Comparison of ENCODE assay signal across 8 mouse cellular contexts in the genomic region with DNA sequence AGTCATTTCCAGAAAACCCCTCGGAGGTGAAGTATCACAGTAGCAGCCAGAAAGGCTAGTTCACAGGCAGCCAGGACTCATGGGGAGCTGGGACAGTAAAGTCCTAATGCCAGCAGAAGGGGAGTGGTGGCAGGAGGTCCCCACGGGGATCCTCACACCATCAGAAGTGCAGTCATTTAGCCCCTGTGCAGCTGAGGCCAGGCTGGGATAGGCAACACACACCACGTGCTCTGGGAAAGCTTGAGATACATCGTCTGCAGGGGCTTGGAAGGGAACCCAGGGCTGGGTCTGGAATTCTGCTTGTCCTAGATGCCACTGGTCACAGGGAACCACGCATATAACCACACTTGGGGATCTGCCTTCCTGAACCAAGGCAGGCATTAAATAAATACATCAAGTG. TPM values are rescaled to one million over a fixed set of nuclear protein-coding genes. Genes with fewer than 3 reads are reported as not detected.
DNase-seq lines count a peak whose midpoint lies in the region; ATAC-seq and TF ChIP-seq lines count a peak whose summit lies in the region.

No protein-coding gene starts in this region.

- no peaks in the 10 kb centered on the region for H3K9me3 ChIP-seq in lung, embryonic 15.5 days
- no peaks in the 10 kb centered on the region for H3K9me3 ChIP-seq in forebrain, embryonic 15.5 days
- H3K9me3 ChIP-seq in liver, embryonic 13.5 days (replicated peaks): no peaks in the 10 kb centered on the region

- no peaks in the 10 kb centered on the region for H3K36me3 ChIP-seq in lung, embryonic 15.5 days
- H3K36me3 ChIP-seq in forebrain, embryonic 15.5 days: no peaks in the 10 kb centered on the region
- H3K36me3 ChIP-seq in liver, embryonic 13.5 days: no peaks in the 10 kb centered on the region
- no peaks in the 10 kb centered on the region for H3K36me3 ChIP-seq in thymus, adult 2 months (ENCODE audit: control insufficient read depth, insufficient read depth, low read length)

- H3K9ac ChIP-seq in lung, embryonic 15.5 days: peak overlapping the region; percentile 93; the same call in 1 of the 2 replicates
- H3K9ac ChIP-seq in forebrain, embryonic 15.5 days (replicated peaks): peak overlapping the region; percentile 90
- no peak overlapping the region for H3K9ac ChIP-seq in liver, embryonic 13.5 days

- DNase-seq in lung, postnatal 36 days: no peak
- DNase-seq in liver, embryonic 13.5 days: no peak
- peak; percentile 9 for DNase-seq in yolk sac, embryonic 10.5 days (ENCODE audit: low spot score)
- DNase-seq in adrenal gland, postnatal 25 days: no peak
- no peak for DNase-seq in thymus, adult 2 months
- DNase-seq in cerebellum, adult 9-10 months: no peak

- H3K4me1 ChIP-seq in lung, embryonic 15.5 days: peaks cover 56% of the 10 kb centered on the region
- peaks cover 74% of the 10 kb centered on the region for H3K4me1 ChIP-seq in forebrain, embryonic 15.5 days
- peaks cover 9% of the 10 kb centered on the region for H3K4me1 ChIP-seq in liver, embryonic 13.5 days (replicated peaks)
- H3K4me1 ChIP-seq in thymus, adult 2 months (replicated peaks; ENCODE audit: control insufficient read depth, insufficient read depth, low read length): peaks cover 6% of the 10 kb centered on the region

- no peak for TF ChIP-seq CTCF in thymus, adult 2 months (IDR thresholded peaks at IDR 0.05; ENCODE audit: borderline replicate concordance, control insufficient read depth, extremely low read depth, insufficient read depth, low read length, poor library complexity)

- peak overlapping the region; percentile 89 for H3K4me3 ChIP-seq in lung, embryonic 15.5 days
- peak overlapping the region; percentile 87 for H3K4me3 ChIP-seq in forebrain, embryonic 15.5 days
- H3K4me3 ChIP-seq in liver, embryonic 13.5 days (replicated peaks): peak overlapping the region; percentile 62; the same call in 1 of the 2 replicates
- no peak overlapping the region for H3K4me3 ChIP-seq in thymus, adult 2 months (ENCODE audit: control insufficient read depth, insufficient read depth, low read length)

- no peaks in the 10 kb centered on the region for H3K27me3 ChIP-seq in lung, embryonic 15.5 days
- H3K27me3 ChIP-seq in forebrain, embryonic 15.5 days: no peaks in the 10 kb centered on the region
- peaks cover 62% of the 10 kb centered on the region for H3K27me3 ChIP-seq in liver, embryonic 13.5 days
- peaks cover 22% of the 10 kb centered on the region; the same call in 1 of the 2 replicates for H3K27me3 ChIP-seq in thymus, adult 2 months (ENCODE audit: control insufficient read depth, insufficient read depth, low read length)

- WGBS in lung, embryonic 15.5 days: 24% methylated on average over 5 of the region's 5 CpGs
- 18% methylated on average over 5 of the region's 5 CpGs for WGBS in forebrain, embryonic 15.5 days
- 28% methylated on average over 5 of the region's 5 CpGs for WGBS in liver, embryonic 13.5 days (ENCODE audit: insufficient replicate concordance)
- 71% methylated on average over 5 of the region's 5 CpGs for WGBS in thymus, adult 2 months

- ATAC-seq in lung, embryonic 15.5 days (ENCODE audit: borderline replicate concordance, extremely low read depth, low FRiP score, low TSS enrichment): no peak
- no peak for ATAC-seq in forebrain, embryonic 15.5 days (replicated peaks)
- ATAC-seq in liver, embryonic 13.5 days (ENCODE audit: low read depth): no peak

- no peak for TF ChIP-seq POLR2A in thymus, adult 2 months (IDR thresholded peaks at IDR 0.05; ENCODE audit: control insufficient read depth, extremely low read depth, insufficient read depth, low read length, poor library complexity)

- H3K27ac ChIP-seq in lung, embryonic 15.5 days: peak overlapping the region; percentile 6; the same call in 1 of the 2 replicates
- H3K27ac ChIP-seq in forebrain, embryonic 15.5 days (replicated peaks): peak overlapping the region; percentile 83
- H3K27ac ChIP-seq in liver, embryonic 13.5 days: no peak overlapping the region
- H3K27ac ChIP-seq in thymus, adult 2 months (ENCODE audit: control insufficient read depth, insufficient read depth, low read length): no peak overlapping the region

- peak overlapping the region; percentile 91 for H3K4me2 ChIP-seq in lung, embryonic 15.5 days
- H3K4me2 ChIP-seq in forebrain, embryonic 15.5 days (replicated peaks): peak overlapping the region; percentile 95
- H3K4me2 ChIP-seq in liver, embryonic 13.5 days: peak overlapping the region; percentile 62

RNA-seq across cellular contexts. Expression of gene Ptgfrn, which starts 1.2 kb away (rescaled TPM):
- 5.0 and 5.5 TPM in 2 replicates for polyA plus RNA-seq in lung, embryonic 15.5 days (2015; fragmentation: Nextera tagmentation; extraction: Ambion mirVana)
- polyA plus RNA-seq in forebrain, embryonic 15.5 days (2015; fragmentation: Nextera tagmentation; extraction: Ambion mirVana): 3.4 and 3.8 TPM in 2 replicates
- polyA plus RNA-seq in liver, embryonic 13.5 days (2015; fragmentation: Nextera tagmentation; extraction: Ambion mirVana): 0.39 and 0.46 TPM in 2 replicates
- total RNA-seq in adrenal gland, postnatal 25 days (2021): 43.5 and 45.2 TPM in 2 replicates
- polyA plus RNA-seq in thymus, adult 2 months (2012; rRNA removed): 7.9 and 8.0 TPM in 2 replicates

Comparison
In these comparisons a context has a peak if more than half of its experiments do, and no peak if none do; other contexts are left out.
1. H3K27ac ChIP-seq: peak in lung, embryonic 15.5 days (single experiment) and forebrain, embryonic 15.5 days (single experiment); none in liver, embryonic 13.5 days (single experiment) and thymus, adult 2 months (single experiment).
2. Peak in every context shown above with its lines, with median percentiles within 50 percentile points of each other: H3K4me2 ChIP-seq.